Mouse (Mus musculus) small intestine, adult 2 months (tissue): ENCODE measurements around the gene Tmem106c. TPM values are rescaled to one million over a fixed set of nuclear protein-coding genes. Genes with fewer than 3 reads are reported as not detected.

Source experiments
- H3K27ac ChIP-seq: fragments of 200-500 bp; 2 replicates; pipeline ENCODE4 v1.5.1; 2012; ENCODE audit warnings: low read depth, low read length, control low read depth, inconsistent platforms; ENCODE audit not compliant: insufficient read depth
- H3K27me3 ChIP-seq: fragments of 200-500 bp; 2 replicates; pipeline ENCODE4 v1.6.1; 2012; ENCODE audit warnings: mild to moderate bottlenecking, moderate library complexity, low read length, inconsistent platforms; ENCODE audit not compliant: control insufficient read depth, insufficient read depth
- H3K36me3 ChIP-seq: fragments of 200-500 bp; 2 replicates; pipeline ENCODE4 v1.6.1; 2012; ENCODE audit warnings: mild to moderate bottlenecking, low read length, control low read depth, inconsistent platforms; ENCODE audit not compliant: control insufficient read depth, insufficient read depth
- H3K4me1 ChIP-seq: fragments of 200-500 bp; 2 replicates; pipeline ENCODE4 v1.6.1; 2012; ENCODE audit warnings: low read length, inconsistent platforms, mixed read lengths; ENCODE audit not compliant: control insufficient read depth, insufficient read depth, insufficient read length
- H3K4me3 ChIP-seq: fragments of 200-500 bp; 2 replicates; pipeline ENCODE4 v1.5.1; 2012; ENCODE audit warnings: low read depth, mild to moderate bottlenecking, control low read depth, inconsistent platforms, low read length, moderate library complexity
- CTCF ChIP-seq: fragments of 200-500 bp; IDR thresholded peaks from 2 replicates; pipeline ENCODE4 v1.5.1; 2012; ENCODE audit warnings: low read depth, mild to moderate bottlenecking, control low read depth, inconsistent platforms, low read length, moderate library complexity, mixed read lengths; ENCODE audit not compliant: insufficient replicate concordance, insufficient read length; ENCODE audit errors: extremely low read depth
- POLR2A ChIP-seq: fragments of 200-500 bp; IDR thresholded peaks from 2 replicates; pipeline ENCODE4 v1.6.1; 2012; ENCODE audit warnings: low read depth, mild to moderate bottlenecking, control low read depth, inconsistent platforms, low read length, moderate library complexity
- WGBS: fragments of 180-500 bp; shearing (Covaris S2); methylation state at CpG from one replicate; pipeline ENCODE4 v1.1.7; 2018; 5-methylcytosine and 5-hydroxymethylcytosine counted together
- polyA plus RNA-seq: library from polyadenylated mRNA; depleted of rRNA; stranded (reverse); fragments of >200 nt; gene quantifications from 2 replicates; pipeline ENCODE4 v1.2.3, GENCODE M21; 2012

The Tmem106c gene
- polyA plus RNA-seq, 1 experiment, result 8.6 TPM

- Histone ChIP-seq H3K27ac (peak overlapping the region; percentile 16), H3K4me3 (peak overlapping the region; percentile 54), H3K36me3 (no peaks in the 10 kb centered on the region), H3K27me3 (peaks cover 71% of the 10 kb centered on the region), H3K4me1 (peaks cover 21% of the 10 kb centered on the region)
- TF ChIP-seq POLR2A, result no peak
- no peak for TF ChIP-seq CTCF
- 2% methylated on average over 37 of the region's 37 CpGs for WGBS
Measured at GRCm38 (mm10) chr15:98001321-98002112, 37.5 kb downstream of the Tmem106c start.

GRCm38 (mm10) chr15:98002113-98002990, 38.4 kb downstream of the Tmem106c start:
- Histone ChIP-seq H3K36me3 (no peaks in the 10 kb centered on the region), H3K4me1 (peaks cover 21% of the 10 kb centered on the region), H3K27ac (no peak overlapping the region), H3K4me3 (peak overlapping the region; percentile 54), H3K27me3 (peaks cover 75% of the 10 kb centered on the region)
- TF ChIP-seq CTCF, result no peak
- no peak for TF ChIP-seq POLR2A
- 1% methylated on average over 42 of the region's 42 CpGs for WGBS

GRCm38 (mm10) chr15:98002991-98003821, 39.2 kb downstream of the Tmem106c start:
- WGBS, result 2% methylated on average over 42 of the region's 42 CpGs
- Histone ChIP-seq H3K36me3 (no peaks in the 10 kb centered on the region), H3K4me3 (no peak overlapping the region), H3K4me1 (peaks cover 21% of the 10 kb centered on the region), H3K27me3 (peaks cover 77% of the 10 kb centered on the region), H3K27ac (no peak overlapping the region)
- TF ChIP-seq POLR2A, result no peak
- no peak for TF ChIP-seq CTCF

- 3% methylated on average over 58 of the region's 59 CpGs for WGBS
- H3K36me3 ChIP-seq, result no peaks in the 10 kb centered on the region
- H3K4me3 ChIP-seq, result no peak within 1 kb of the TSS
- TF ChIP-seq POLR2A, result no peak
- no peak for TF ChIP-seq CTCF
- no peak within 1 kb of the TSS for H3K27ac ChIP-seq
- H3K4me1 ChIP-seq, result peaks cover 17% of the 10 kb centered on the region
- H3K27me3 ChIP-seq, result peaks cover 70% of the 10 kb centered on the region
Measured at GRCm38 (mm10) chr15:98003822-98004739, 40.1 kb downstream of the Tmem106c start, which contains the start of gene Col2a1. Gene Col2a1, minus strand, starts transcription at chr15:98004695.

DNA sequence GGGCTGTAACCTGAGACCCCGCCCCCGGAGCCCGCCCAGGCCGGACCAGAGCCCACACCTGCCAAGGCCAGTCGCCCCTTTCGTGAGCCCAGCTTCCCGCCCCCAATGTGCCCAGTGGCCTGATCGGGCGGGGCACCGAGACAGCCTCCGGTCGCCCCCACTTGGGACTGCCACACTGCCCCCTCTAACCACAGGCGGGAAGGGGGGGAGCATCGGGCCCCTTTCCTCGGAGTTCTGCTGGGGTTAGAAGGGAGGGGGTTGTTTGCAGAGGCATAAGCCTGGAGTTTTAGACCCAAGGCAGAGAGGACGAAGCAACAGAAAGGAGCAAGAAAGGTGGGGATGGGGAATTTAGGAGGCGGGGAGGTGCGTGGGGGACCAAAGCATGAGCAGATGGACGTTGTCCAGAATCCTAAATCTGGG, 40.8 kb downstream of the Tmem106c start:
- Histone ChIP-seq H3K4me3 (no peak overlapping the region), H3K4me1 (peaks cover 17% of the 10 kb centered on the region), H3K27me3 (peaks cover 63% of the 10 kb centered on the region), H3K27ac (no peak overlapping the region), H3K36me3 (no peaks in the 10 kb centered on the region)
- 3% methylated on average over 18 of the region's 19 CpGs for WGBS
- TF ChIP-seq CTCF, result no peak
- TF ChIP-seq POLR2A, result no peak

GRCm38 (mm10) chr15:98005181-98005580, 41.2 kb downstream of the Tmem106c start:
- 16% methylated on average over 11 of the region's 11 CpGs for WGBS
- Histone ChIP-seq H3K4me3 (no peak overlapping the region), H3K36me3 (no peaks in the 10 kb centered on the region), H3K4me1 (peaks cover 17% of the 10 kb centered on the region), H3K27me3 (peaks cover 60% of the 10 kb centered on the region), H3K27ac (no peak overlapping the region)
- TF ChIP-seq CTCF (no peak), POLR2A (no peak)
